Mouse (Mus musculus): ENCODE measurements at regions not wholly inside any gene's neighbourhood (a gene's known extent, or its start where the extent isn't known, plus 50 kb on each side); places are given as distances from the start of the nearest gene placed in this dataset.

- Histone ChIP-seq H3K9me3 (ENCODE audit: low read length) (no peaks in the 10 kb centered on the region), H3K27me3 (ENCODE audit: insufficient read depth, low read length) (no peaks in the 10 kb centered on the region), H3K27ac (ENCODE audit: low read depth, low read length) (no peak overlapping the region), H3K36me3 (ENCODE audit: insufficient read depth) (no peaks in the 10 kb centered on the region), H3K4me2 (ENCODE audit: low read depth) (no peak overlapping the region), H3K4me1 (ENCODE audit: insufficient read depth) (no peaks in the 10 kb centered on the region), H3K9ac (no peak overlapping the region), H3K4me3 (ENCODE audit: low read depth, low read length) (no peak overlapping the region)
- ATAC-seq: no peak
- no peak for DNase-seq
- TF ChIP-seq CTCF (IDR thresholded peaks at IDR 0.05; ENCODE audit: low read depth): no peak
- 89% methylated on average over 1 of the region's 1 CpGs for WGBS
Observed at GRCm38 (mm10) chr8:127921925-127922324, 436.5 kb upstream of the Nrp1 start.

- no peak for ATAC-seq
- Histone ChIP-seq H3K27ac (ENCODE audit: low read depth, low read length) (no peak overlapping the region), H3K4me1 (ENCODE audit: insufficient read depth) (no peaks in the 10 kb centered on the region), H3K9ac (no peak overlapping the region), H3K36me3 (ENCODE audit: insufficient read depth) (no peaks in the 10 kb centered on the region), H3K27me3 (ENCODE audit: insufficient read depth, low read length) (no peaks in the 10 kb centered on the region), H3K4me3 (ENCODE audit: low read depth, low read length) (no peak overlapping the region), H3K9me3 (ENCODE audit: low read length) (no peaks in the 10 kb centered on the region), H3K4me2 (ENCODE audit: low read depth) (no peak overlapping the region)
- no peak for DNase-seq
- 58% methylated on average over 4 of the region's 4 CpGs for WGBS
- TF ChIP-seq CTCF (IDR thresholded peaks at IDR 0.05; ENCODE audit: low read depth): no peak
Observed at GRCm38 (mm10) chr8:127923321-127923720, 435.1 kb upstream of the Nrp1 start.

DNA sequence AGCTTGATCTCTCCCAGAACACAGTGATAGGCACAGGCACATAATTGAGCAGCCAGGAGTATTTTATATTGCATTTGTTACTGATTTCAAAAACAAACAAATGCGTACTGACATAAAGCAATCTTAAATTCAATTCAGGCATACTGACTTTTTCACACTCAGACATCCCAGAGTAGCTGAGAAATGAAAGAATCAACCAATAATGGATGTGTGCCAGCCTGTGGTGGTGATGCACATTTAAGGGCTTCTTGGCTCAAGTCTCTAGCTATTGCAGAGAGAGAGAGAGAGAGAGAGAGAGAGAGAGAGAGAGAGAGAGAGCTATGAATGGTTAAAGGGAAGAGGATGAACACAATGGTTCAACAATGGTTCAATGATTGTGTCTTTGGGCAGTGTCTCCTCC is 426.1 kb upstream of the Nrp1 start:
- no peaks in the 10 kb centered on the region for H3K36me3 ChIP-seq (ENCODE audit: insufficient read depth)
- H3K4me3 ChIP-seq (ENCODE audit: low read depth, low read length): no peak overlapping the region
- H3K27me3 ChIP-seq (ENCODE audit: insufficient read depth, low read length): no peaks in the 10 kb centered on the region
- H3K27ac ChIP-seq (ENCODE audit: low read depth, low read length): no peak overlapping the region
- H3K4me1 ChIP-seq (ENCODE audit: insufficient read depth): 0 out of 2 replicates have a peak, but pooled peaks cover 6% of the 10 kb centered on the region
- H3K9ac ChIP-seq: no peak overlapping the region
- H3K9me3 ChIP-seq (ENCODE audit: low read length): no peaks in the 10 kb centered on the region
- 70% methylated on average over 1 of the region's 1 CpGs for WGBS
- DNase-seq (peak; percentile 21), ATAC-seq (no peak)
- no peak for TF ChIP-seq CTCF (IDR thresholded peaks at IDR 0.05; ENCODE audit: low read depth)
- no peak overlapping the region for H3K4me2 ChIP-seq (ENCODE audit: low read depth)

DNA sequence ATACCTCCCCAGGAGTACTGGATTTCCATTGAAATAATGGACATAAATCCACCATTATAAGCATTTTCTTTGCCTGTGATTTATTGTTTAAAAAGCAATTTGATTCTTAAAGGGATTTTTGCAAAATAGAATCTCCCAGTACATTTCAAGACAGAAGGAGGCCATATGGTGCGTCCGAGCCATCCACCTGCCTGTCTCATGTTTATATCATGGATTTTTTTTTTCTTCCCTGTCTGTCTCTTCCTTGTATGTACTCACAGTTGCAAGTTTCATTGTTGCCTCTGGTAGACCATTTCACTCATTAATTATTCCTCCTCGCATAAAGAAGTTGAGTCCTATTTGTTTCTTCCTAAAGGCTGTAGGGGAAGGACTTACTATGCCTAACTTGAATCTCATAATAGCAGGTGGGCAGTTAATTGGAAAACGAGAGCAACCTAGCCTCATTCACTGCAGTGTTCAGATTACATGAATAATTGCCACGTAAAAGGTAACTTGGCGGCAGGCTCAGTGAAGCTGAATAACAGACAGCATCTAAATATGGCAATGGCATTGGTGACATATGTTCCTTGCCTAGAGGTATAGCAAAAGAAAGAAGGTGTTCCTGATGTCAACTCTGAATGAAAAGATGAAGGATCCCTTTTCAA is 421.5 kb upstream of the Nrp1 start:
- Histone ChIP-seq H3K4me3 (ENCODE audit: low read depth, low read length) (no peak overlapping the region), H3K4me2 (ENCODE audit: low read depth) (no peak overlapping the region), H3K27me3 (ENCODE audit: insufficient read depth, low read length) (no peaks in the 10 kb centered on the region), H3K36me3 (ENCODE audit: insufficient read depth) (no peaks in the 10 kb centered on the region), H3K9me3 (ENCODE audit: low read length) (no peaks in the 10 kb centered on the region), H3K27ac (ENCODE audit: low read depth, low read length) (no peak overlapping the region), H3K4me1 (ENCODE audit: insufficient read depth) (peaks cover 17% of the 10 kb centered on the region), H3K9ac (no peak overlapping the region)
- no peak for TF ChIP-seq CTCF (IDR thresholded peaks at IDR 0.05; ENCODE audit: low read depth)
- ATAC-seq (no peak), DNase-seq (peak; percentile 69)
- WGBS: 37% methylated on average over 6 of the region's 6 CpGs

DNA sequence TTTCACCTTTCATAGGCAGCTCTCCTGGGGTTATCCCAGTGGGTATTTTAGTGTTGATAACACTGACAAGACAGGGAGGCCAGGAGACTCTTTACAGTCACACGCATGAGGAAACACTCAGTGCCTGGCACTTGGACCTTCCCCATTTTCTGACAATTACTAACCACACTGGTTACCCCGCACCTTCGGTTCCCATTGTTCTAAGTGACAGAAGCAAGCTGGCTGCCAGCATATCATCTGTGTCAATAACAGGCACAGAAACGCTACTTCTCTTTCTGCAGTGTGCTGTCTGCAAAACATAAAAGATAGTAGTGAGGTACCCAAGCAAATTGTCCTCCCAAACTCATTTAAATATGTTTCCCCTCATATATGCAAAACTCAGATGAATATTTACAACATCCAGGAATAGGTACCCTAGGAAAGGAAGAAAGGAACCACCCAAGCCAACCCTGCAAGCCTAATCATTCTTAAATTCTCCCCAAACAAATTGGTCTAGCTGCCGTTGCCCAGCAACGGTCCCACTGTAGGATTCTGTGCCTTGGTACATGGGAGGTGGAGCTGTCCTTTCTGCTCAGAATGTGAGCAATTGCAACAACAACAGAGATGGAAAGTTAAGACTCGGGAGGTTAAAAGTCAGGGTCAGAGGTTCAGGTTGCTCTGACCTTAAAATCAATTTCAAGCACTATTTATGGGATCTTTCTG is 419.0 kb upstream of the Nrp1 start:
- peaks cover 17% of the 10 kb centered on the region for H3K4me1 ChIP-seq (ENCODE audit: insufficient read depth)
- DNase-seq: peak; percentile 73
- TF ChIP-seq CTCF (IDR thresholded peaks at IDR 0.05; ENCODE audit: low read depth): no peak
- H3K36me3 ChIP-seq (ENCODE audit: insufficient read depth): no peaks in the 10 kb centered on the region
- H3K9me3 ChIP-seq (ENCODE audit: low read length): no peaks in the 10 kb centered on the region
- H3K27ac ChIP-seq (ENCODE audit: low read depth, low read length): peak overlapping the region; percentile 74; the same call in 1 of the 2 replicates
- no peak overlapping the region for H3K4me2 ChIP-seq (ENCODE audit: low read depth)
- ATAC-seq: peak; percentile 93
- 0 out of 2 replicates have a peak overlapping the region, but pooled peaks have one; percentile 18 for H3K9ac ChIP-seq
- 11% methylated on average over 7 of the region's 7 CpGs for WGBS
- no peak overlapping the region for H3K4me3 ChIP-seq (ENCODE audit: low read depth, low read length)
- H3K27me3 ChIP-seq (ENCODE audit: insufficient read depth, low read length): no peaks in the 10 kb centered on the region

- H3K27me3 ChIP-seq (ENCODE audit: insufficient read depth, low read length): no peaks in the 10 kb centered on the region
- 16% methylated on average over 5 of the region's 5 CpGs for WGBS
- DNase-seq (peak; percentile 50), ATAC-seq (peak; percentile 60; the same call in 1 of the 2 replicates)
- H3K4me1 ChIP-seq (ENCODE audit: insufficient read depth): peaks cover 17% of the 10 kb centered on the region
- H3K36me3 ChIP-seq (ENCODE audit: insufficient read depth): no peaks in the 10 kb centered on the region
- no peak overlapping the region for H3K9ac ChIP-seq
- no peaks in the 10 kb centered on the region for H3K9me3 ChIP-seq (ENCODE audit: low read length)
- no peak overlapping the region for H3K4me3 ChIP-seq (ENCODE audit: low read depth, low read length)
- no peak for TF ChIP-seq CTCF (IDR thresholded peaks at IDR 0.05; ENCODE audit: low read depth)
- no peak overlapping the region for H3K4me2 ChIP-seq (ENCODE audit: low read depth)
- 0 out of 2 replicates have a peak overlapping the region, but pooled peaks have one; percentile 30 for H3K27ac ChIP-seq (ENCODE audit: low read depth, low read length)
Observed at GRCm38 (mm10) chr8:127939986-127940359, 418.4 kb upstream of the Nrp1 start.

GRCm38 (mm10) chr8:127942319-127942718 is 416.1 kb upstream of the Nrp1 start:
- Histone ChIP-seq H3K27ac (ENCODE audit: low read depth, low read length) (no peak overlapping the region), H3K9ac (no peak overlapping the region), H3K4me2 (ENCODE audit: low read depth) (no peak overlapping the region), H3K36me3 (ENCODE audit: insufficient read depth) (no peaks in the 10 kb centered on the region), H3K27me3 (ENCODE audit: insufficient read depth, low read length) (no peaks in the 10 kb centered on the region), H3K4me1 (ENCODE audit: insufficient read depth) (peaks cover 11% of the 10 kb centered on the region), H3K9me3 (ENCODE audit: low read length) (no peaks in the 10 kb centered on the region), H3K4me3 (ENCODE audit: low read depth, low read length) (no peak overlapping the region)
- no peak for ATAC-seq
- no peak for DNase-seq
- TF ChIP-seq CTCF (IDR thresholded peaks at IDR 0.05; ENCODE audit: low read depth): no peak
